Mouse (Mus musculus) cerebellum, adult 11 months (tissue): ENCODE data around the gene Fam198a.
"Not testable (repeated sequence)": the region's sequence is repeated elsewhere in the genome, so short reads cannot be mapped to it uniquely, and the experiment has no call there.

Experiments
- DNase-seq: peaks from one replicate; pipeline ENCODE4 v3.0.0; 2022

Gene Fam198a

DNA sequence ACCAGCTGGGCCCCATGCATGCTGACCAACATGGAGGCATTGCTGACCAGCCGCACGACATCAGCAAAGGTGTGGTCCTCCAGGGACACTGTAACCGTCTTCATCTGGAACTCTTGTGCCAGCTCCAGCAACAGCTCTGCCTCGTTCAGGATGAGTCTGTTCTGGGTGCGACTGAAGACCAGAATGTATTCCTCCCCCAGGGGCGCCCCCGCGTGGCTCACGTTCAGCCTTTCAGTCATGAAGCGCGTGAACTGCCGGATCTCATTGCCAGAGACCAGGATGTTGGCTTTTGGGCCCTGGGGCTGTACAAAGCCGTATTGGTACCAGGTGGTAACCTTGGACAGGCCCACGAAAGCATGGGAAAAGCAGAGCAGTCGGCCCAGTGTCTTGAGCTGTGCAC is 31.9 kb downstream of the Fam198a start:
- no peak for DNase-seq

DNA sequence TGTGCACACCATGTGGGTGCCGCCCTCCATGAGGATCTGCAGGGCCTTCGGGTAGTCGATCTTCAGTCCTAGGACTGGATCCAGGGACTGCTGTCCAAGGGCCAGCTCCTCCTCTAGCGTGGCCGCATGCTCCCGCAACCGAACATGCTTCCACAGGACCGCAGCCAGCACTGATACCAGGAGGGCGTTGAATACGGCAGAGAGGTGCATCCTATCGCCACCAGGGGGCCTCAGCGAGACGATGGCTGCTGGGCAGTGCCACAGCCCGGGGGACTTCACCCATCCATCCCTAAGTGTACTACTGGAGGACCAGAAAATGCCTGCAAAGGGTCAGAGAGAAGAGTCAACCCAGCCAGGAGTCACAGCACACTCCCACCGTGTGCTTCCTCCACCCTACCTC is 32.7 kb downstream of the Fam198a start:
- peak; percentile 86 for DNase-seq

DNA sequence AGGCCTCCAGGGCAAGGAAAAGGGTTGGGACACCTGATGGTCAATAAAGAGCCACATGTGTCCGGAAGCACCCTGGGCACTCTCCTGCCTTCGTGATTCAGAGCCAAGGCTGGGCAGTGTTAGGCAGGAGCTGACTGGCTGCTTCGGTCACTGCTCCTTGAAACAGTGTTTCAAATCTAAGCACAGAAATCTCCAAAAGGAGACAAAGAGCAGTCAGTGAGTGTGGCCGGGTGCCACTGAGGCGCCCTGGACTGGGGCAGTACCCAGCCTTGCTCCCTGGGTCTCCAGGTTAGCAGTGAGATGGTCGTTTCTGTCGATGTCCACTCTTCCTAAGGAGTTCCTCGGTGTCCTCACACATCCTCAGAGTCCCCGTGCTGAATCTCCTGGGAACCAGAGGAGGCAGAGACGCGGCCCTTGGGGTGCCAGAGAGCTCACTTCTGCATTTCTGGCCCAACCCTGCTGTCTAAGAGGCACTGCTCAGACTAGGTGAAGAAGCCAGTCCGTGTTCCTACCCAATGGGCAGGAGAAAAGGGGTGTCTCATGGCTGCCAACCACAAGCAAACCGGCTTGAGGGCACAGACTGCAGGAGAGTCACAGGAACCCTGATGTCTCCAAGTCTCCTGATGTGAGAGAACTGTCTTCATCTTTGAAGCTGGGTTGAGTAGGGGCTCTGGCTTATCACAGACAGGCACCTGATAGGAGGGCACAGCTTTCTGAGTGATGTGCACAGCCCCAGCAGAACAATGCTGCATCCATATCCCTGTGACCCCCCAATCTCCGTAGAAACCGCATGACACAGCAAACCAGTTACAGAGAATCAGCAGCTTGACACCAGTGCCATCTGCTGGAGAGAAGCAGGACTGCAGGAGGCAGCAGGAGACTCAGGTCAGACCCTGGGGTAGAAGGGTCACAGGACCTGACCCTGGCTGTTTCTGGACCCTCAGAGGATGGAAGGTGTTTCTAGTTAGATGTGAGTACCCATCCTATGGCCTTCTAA is 34.0 kb downstream of the Fam198a start:
- DNase-seq, result peak; percentile 64

DNA sequence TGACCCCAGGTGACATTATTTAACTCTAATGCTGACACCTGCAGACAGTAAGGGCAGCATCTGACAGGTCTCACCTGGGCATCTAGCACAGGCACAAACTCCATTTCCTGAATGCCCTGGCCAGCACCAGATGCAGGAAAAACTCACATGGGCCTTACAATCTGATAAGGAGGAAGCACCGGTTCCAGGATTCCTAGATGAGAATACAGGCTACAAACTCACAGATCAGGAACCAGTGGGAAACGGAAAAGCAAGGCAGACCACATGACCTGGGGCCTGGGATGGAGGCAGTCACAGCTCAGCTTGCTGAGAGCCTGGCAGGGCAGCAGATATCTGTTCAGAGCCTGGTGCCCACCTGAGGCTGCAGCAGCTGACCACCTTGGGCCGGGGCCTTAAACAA is 38.1 kb downstream of the Fam198a start:
- no peak for DNase-seq

DNA sequence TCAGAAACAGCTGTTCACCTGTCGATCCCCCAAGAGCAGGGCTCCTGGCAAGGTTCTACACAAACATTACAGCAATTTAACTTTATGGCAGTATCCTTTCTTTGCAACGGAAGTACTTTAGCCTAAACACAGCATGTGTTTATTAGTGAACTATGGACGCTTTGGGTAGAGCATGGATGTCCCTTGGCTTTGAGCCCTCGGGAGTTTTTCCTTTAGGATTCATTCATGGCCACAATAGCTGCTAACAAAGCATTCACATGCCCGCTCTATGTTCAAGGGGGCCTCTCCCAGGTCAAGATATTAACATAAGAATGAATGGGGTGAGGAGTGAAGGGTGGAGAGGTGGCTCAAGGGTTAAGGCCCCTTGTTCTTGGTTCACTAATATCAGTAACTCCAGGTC is 38.7 kb downstream of the Fam198a start:
- no peak for DNase-seq

DNA sequence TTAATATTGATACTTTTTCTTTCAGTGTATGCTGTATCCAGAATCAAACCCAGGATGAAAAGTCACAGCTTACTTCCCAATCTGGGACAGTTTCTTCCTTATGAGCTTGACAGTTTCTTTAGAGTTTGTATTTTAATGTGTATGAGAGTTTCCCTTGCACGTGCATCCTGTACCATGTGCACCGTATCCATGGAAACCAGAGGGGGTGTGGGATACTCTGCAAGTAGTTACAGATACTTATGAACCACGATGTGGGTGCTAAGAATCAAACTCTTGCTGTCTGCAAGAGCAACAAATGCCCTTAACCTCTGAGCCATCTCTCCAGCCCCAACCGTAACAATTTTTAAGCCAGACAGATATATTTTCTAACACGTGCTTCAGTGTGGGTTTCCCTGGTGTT is 40.3 kb downstream of the Fam198a start:
- DNase-seq, result no peak

DNA sequence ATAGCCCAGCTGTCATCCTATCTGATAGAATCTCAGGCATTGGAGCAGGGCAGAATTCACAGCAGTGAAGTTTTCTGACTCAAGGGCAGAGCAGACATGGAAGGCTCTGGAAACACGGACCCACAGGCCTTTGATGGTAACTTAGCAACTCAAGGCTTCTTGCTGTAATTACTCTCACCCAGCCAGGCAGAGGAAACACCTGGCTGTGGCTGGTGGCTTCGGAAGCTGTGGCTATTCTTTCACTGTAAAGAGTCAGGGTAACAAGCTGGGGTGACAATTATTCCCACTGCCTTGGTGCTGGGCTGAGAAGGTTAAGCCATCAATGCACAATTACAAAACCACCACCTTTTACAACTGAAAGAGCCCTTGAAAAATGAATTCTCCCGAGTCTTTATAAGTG is 42.3 kb downstream of the Fam198a start:
- no peak for DNase-seq

DNA sequence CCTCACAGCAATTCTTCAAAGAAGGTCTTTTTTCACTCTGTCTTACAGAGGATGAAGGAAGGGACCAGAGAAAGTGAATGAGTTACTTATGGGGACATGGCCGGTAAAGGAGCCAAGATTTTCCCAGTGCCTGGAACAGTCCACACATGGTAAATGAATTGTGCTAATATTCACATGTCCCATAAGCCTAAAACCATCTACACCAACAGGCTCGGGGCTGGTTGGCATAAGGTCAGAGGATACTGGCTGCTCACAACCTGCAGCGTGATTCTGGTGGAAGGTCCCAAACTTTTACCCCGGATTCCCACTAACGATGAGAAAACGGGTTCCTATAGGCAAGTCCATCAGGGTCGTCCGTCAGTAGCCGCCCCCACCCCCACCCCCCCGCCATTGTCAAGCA is 44.3 kb downstream of the Fam198a start:
- no peak for DNase-seq

DNA sequence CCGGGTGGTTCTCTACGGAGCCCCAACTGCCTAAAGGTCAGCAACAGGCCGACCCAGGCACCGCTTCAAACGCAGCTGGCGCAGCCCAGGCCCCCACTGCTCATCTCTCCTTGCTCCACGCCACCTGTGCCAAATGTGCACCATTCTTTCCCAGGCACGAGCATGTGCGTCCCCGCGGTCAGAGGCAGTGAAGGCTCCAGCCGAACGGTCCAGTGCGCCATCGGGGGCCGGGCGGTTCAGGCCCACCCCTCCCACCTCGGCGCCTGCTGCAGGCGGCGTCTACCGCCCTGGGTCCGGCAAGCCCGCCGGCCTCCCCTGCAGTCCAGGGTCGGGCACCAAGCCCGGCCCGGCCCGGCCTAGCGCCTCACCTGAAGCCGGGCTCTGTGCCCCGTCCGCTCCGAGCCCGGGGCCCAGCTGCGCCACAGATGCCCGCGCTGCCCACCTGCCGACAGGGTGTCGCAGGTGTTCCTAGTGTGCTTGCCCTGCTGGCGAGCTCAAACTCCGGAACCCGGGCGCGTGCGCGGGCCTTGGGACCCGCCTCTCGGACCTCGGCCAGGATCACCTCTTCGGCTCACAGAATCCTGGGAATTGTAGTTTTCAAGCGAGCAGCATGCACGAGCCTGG is 44.8 kb downstream of the Fam198a start:
- DNase-seq, result peak; percentile 91

DNA sequence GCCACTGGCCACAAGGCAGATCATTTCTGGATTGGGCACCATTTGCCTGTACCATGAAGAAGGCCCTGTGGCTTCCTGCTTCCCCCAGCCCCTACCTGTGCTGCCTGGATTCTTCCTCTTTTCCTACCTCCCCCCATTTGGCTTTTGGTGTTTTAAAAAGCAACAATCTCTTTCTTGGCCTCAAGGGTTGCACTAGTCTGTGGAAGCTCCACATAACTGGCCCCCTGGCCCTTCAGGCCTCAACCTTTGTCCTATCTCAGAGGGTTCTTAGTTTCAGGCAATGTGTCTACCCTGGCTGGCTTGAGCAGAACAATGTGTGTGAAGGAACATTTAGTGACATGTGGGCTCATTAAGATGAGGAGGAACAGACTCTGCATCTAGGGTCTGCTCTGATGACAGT is 46.2 kb downstream of the Fam198a start, which contains the start of gene Pomgnt2:
Gene Pomgnt2 (minus strand): TSS at position 101 of the 400 bp plus-strand sequence.
- no peak for DNase-seq

DNA sequence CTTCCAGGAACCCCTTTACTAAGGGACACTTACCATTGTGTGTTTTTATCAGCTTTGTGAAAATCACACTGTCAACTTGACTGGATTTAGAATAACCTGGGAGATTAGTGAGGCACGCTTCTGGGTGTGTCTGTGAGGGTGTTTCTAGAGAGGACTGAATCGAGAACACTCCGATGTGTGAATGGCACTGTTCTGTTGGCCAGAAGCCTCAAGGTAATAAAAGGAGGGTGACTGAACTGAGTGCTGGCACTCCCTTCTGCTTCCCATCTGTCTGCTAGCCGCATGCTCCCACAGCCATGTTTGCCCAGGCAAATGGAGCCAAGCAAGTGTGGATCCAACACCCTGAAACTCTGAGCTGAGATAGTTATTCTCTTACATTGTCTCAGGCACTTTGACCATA is 47.2 kb downstream of the Fam198a start:
- no peak for DNase-seq

DNA sequence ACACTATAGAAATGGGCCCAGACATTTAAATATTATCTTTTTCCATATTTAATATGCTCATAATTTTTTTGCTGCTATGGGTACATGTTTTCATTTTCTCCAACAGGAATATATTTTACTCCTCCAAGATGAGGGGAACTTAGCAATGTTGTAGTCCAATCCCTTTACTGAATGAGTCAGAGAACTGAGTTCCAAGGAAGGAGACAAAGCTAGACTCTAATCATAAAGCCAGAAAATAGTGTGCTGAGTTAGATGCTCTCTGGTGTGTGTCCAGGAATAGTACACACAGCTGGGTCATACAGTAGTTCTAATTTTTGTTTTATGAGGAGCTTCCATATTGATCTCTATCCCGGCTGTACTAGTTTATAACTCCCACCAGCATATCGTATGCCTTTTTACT is 55.4 kb downstream of the Fam198a start:
- no peak for DNase-seq

DNA sequence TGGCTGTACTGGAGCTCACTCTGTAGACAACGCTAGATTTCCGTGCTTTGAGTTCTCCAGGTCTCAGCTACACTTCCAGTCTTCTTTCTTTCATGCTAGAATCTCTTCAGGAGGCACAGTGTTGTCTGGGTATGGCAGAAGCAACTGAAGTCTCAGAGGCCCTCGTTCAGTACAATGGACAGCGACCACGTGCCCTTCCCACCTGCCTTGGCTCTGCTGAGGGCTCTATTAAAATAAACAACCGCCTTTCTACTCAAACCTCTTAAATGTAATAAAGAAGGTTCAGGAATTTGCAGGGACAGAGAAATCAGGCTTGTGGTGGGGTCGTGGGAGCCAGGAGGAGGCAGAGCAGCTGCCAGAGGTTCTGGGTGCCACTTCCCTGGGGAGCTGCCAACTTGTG is 55.8 kb downstream of the Fam198a start:
- DNase-seq, result no peak

DNA sequence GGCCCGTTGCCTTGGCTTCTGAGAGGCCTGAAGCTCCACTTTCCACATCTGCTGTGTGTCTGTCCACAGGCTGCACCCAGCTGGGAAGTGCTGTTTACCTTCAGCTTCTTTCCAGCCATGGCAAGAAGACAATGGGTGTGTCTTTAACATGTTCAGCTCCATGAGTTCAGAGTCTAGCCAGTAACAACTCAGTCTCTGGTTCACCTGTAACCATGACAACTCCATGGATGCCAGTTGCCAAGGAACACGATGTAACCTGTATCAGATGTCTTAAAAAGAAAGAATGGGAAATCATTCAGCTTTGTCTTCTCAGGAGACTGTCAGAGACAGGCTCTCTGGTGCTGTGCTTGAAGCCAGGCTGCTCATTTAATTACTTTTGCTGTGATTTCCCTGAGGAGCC is 58.1 kb downstream of the Fam198a start:
- no peak for DNase-seq

DNA sequence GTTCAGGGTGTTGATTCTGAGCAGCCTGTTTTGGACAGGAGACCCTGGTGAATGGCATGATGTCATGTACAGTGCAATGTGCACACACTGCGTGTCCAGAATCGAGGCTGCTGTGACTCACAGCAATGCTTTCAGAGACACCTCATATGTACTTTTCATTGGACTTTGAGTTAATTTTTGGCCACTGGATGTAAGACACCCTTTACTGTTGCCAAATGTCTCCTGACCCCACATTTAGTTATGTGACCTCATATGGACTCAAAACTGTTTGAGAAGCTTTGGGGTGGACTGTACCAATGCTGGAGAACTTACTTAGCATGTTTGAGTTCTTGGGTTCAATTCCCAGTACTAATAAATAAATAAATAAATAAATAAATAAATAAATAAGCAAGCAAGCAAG is 60.0 kb downstream of the Fam198a start:
- DNase-seq, result no peak

DNA sequence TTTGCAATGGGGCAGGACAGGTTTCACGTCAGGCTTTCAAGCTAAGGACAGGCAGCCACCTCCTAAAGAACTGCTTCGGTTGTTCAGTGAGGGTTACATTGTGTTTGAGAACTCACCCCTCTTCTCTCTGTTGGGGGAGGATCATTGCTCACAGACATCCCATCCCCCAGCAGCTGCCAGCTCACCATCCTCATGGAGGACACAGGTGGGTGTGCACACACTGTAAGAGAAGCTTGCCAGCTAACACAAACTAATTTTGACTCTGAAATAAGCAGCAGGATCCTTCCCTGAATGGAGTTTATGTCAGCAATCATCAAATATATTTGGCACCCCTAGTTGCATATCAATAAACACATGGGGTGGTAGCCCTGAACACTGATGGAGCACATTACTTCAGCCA is 62.0 kb downstream of the Fam198a start:
- DNase-seq, result no peak

DNA sequence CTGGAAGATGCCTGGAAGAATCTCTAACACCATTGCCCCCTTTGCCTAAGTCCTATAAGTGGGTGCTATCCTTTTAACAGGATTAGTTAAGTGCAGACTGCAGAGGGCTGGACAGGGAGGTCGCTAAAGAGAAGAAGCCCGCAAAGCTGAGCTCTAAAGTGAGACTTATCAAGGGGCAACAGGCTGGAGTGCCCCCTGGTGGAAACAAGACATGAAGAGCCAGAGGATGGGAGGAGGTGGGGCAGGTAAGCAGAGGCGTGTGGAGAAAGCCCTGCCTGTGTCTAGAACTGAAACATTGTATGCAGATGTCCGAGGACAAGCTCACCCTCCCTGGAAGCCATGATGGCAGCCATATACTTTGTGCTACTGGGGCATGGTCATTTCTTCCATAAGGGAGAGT is 62.8 kb downstream of the Fam198a start:
- no peak for DNase-seq

DNA sequence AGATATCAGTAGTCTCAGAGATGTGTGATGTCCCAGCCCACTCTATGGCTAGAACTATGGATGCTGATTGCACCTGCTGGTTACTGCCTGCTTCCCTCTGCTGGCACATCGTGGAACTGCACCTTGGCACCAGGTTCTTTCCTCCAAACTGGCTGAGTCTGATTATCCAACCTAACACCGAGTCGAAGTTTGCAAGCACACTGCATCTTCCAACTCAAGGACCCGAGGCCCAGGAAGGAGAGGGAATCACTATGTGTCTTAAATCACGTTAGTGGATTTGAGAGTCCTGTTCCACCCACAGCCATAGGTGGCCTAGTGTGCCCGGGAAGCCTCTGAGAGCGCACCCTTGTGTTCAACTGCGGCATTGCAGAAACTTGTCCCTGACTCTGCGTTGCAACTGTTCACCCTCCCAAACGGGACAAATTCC is 63.5 kb downstream of the Fam198a start:
- DNase-seq, result peak; percentile 76

DNA sequence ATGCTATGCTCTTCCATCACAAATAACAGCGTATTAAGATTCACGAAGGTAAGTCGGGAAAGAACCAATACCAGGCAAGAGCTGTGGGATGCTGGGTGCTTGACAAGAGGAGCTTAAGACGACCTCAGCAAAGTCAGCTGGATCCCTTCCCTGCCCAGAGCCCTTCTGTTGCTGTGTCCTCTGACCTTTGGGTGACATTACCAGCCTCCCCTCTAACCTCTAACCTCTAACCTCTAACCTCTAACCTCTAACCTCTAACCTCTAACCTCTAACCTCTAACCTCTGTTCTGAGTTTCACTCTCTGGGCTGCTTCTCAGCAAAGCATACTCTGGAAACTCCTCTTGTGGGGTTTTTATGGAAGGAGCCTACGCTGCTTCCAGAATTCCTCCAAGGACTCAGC is 67.3 kb downstream of the Fam198a start:
- peak; percentile 6 for DNase-seq

DNA sequence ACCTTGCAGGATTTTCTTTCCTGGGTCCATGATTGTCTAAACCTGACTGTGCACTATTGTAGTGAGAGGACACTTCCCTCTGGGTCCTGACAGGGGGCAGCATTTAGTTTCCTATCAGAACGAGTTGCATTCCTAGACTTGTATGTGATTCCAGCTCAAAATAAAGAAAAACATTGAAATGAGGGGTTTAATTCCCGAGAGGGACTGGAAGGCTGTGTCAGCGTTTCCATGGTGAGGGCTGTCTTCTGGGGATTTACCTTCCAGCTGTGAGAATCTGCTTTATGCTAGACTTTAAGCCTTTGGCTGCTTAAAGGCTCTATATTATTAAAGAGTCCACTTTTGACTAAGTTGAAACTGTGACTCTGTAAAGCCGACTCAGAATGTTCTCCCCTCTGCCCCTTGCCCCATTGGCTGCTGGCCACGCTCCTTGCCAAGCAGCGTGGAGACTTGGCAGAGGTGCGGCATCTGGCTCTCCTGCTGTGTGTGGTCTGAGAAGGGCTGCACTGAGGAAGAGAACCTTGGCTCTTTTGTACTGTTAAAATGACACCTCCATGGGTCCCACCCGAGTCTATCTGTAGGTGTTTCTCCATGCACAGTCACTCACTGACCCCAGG is 68.1 kb downstream of the Fam198a start:
- peak; percentile 72 for DNase-seq

DNA sequence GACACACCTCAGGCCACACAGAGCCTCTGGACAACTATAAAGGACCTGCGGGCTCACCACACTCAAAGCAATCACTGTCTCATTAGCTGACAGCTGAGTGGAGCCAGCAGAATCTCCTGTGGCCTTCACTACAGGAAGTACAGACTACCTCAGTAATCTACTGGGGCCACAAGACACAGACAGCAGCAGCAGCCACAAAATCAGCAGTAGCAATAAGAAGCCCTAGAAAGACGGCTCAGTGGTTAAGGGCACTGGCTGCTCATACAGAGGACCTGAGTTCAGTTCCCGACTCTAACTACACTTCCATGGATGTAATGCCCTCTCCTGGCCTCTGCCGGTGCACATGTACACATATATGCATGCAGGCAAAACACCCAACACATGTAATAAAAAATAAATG is 69.5 kb downstream of the Fam198a start:
- no peak for DNase-seq

DNA sequence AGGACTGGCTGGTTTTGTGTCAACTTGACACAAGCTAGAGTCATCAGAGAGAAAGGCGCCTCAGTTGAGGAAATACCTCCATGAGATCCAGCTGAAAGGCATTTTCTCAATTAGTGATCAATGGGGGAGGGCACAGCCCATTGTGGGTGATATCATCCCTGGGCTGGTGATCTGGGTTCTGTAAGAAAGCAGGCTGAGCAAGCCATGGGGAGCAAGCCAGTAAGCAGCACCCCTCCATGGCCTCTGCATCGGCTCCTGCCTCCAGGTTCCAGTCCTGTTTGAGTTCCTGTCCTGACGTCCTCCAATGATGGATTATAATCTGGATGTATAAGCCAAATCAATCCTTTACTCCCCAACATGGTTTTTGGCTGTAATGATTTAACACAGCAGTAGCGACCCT is 70.4 kb downstream of the Fam198a start:
- not testable (repeated sequence) for DNase-seq

DNA sequence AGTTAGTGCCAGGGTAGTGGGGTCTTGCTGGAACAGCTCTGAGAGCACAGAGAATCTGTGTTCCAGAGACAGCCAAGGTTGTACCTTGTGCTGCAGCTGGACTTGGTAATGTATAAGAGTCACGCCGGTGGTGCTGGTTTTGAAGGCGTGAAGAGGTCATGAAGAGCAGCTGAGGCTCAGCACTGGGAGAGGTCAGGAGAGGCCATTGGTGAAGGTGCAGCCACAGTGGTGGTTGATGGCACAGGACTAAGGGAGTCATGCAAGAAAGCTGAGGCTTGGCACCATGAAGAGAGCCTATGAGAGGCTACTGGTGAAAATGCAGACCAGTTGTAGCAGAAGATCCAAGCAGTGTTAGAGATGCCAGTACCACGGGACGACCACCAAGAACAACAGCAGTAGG is 70.8 kb downstream of the Fam198a start:
- DNase-seq, result no peak

DNA sequence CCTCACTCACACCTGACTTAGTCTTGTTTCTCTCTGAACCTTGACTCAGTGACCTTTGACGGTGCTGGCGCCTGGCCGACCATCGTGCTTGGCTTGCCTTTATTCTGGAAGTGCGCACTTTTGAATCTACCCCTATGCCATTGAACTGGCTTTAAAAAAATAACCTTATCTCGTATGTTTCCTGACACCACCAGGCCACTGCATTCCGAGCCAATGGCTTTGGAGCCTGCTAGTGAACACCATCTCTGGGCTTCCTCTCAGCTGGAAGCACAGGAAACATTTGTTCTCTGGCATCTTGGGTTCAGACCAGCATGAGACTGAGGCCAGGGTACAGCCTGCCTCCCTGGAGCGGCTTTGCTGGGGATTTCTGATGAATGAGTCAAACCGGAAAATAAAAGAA is 72.0 kb downstream of the Fam198a start:
- peak; percentile 75 for DNase-seq
